Mouse (Mus musculus): ENCODE data around the gene Meiob. TPM values are rescaled to one million over a fixed set of nuclear protein-coding genes. Genes with fewer than 3 reads are reported as not detected.

The Meiob gene
- under 1 TPM in 1 of 2 experiments, not detected in 1; 0.24 TPM for polyA plus RNA-seq (2017; shearing (Covaris generic))

DNA sequence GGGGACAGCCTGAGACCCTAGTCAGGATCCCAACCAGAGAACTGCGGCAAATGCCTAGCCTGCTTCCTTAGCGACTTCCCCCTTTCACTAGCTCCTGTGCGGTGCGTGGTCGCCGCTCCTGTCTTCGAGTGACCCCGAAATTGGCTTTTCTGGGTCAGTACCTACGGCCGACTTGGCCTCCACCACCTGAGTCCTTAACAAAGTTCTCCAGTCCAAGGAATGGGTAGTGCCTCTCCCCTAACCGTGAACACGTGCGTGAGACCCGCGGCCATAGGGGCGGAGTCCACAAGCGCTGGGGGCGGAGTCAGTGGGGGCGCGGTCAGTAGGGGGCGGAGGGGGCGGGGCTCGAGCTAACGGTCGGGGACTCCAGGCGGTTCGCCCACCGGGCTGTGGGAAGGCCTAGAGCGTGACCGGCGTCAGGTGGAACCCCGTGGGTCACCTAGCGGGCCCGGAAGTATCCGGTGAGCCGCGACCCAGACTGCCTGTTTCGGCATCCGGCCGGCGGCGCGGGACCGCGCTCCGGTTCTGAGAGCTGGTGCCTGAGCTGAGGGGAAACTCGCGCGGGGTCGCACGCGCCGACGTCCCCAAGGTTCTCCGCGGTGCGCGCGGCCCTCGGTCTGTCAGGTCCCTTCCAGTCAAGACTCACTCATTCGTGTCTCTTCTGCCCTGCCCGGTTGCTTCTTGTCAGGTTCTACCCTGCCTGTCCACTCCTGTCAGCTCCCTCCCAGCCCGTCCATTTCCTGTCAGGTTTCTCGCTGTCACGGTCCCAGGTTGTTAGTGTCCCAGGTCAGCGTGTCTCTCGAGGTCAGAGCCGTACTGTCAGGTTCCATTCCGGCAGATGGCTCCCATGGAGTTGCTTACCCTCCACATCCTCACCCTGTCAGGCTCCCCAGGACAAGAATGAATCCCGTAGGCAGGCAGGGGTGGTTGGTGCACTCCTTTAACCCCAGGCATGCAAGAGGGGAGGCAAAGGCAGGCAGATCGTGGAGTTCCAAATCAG is at the start of gene Meiob:
Gene Meiob, plus strand, starts transcription at position 338 of the 1,000 bp plus-strand sequence.
- peak; percentile 80 for ATAC-seq

GRCm38 (mm10) chr17:24757394-24757793 is 46.7 kb upstream of the Meiob start:
- ATAC-seq: no peak

DNA sequence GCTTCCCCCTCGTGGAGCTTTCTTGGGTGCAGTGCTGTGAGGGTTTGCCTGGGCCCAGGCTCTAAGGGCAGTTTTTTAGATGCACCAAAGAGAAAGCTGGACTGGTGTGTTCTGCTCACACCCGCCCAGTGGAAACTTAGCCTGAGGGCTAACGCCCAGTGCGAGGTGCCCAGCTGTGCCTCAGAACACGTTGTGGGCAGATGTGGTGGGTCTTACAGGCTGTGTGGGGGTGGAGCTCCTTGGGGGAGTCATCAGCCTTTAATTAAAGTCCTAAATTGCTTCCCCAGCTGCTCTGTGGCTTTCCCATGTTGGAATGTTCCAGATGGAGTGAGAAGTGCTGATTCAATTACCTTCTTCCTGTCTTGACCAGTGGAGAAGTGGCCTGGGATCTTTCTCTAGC is 43.0 kb upstream of the Meiob start:
- no peak for ATAC-seq

GRCm38 (mm10) chr17:24765016-24765905 is 38.8 kb upstream of the Meiob start:
- ATAC-seq: no peak

GRCm38 (mm10) chr17:24766266-24766875 is 37.7 kb upstream of the Meiob start:
- ATAC-seq: no peak

GRCm38 (mm10) chr17:24769146-24769545 is 34.9 kb upstream of the Meiob start:
- ATAC-seq: no peak

DNA sequence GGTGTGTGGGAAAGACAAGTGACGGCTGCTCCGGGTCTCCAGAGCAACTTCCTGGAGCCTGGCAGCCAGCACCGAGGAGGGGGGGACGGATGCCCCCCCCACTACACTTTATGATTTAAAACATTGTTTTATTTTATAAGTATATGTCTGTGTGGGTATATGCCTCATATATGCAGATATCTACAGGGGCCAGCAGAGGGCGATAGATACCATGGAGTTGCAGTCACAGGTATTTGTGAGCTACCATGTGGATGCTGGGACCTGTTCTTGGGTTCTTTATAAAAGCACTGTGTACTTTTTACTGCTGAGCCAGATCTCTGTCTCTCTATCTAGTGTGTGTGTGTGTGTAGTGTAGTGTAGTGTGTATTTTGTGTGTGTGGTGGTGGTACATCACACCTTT is 30.8 kb upstream of the Meiob start:
- ATAC-seq: no peak

- no peak for ATAC-seq
Observed at GRCm38 (mm10) chr17:24775173-24775572, 28.9 kb upstream of the Meiob start.

DNA sequence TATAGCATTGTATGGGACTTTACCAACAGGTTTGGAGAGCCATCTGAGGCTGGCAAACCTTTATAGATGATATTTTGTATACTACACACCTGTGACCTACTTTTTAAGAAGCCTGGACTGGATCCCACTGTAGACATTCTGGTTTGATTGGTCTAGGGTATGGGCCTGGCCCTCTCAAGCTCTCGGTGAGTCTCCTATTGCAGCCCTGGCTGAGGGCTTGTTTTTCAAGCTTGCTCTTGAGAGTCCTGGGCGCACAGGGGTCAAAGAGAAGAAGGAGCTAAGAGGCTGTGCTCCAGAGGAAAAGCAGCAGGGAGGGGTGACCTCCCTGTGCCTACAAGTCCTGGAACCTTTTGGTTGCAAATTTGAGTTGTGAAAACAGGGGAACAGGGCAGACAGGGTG is 27.0 kb upstream of the Meiob start:
- no peak for ATAC-seq

GRCm38 (mm10) chr17:24780821-24781220 is 23.3 kb upstream of the Meiob start:
- no peak for ATAC-seq

- no peak for ATAC-seq
Observed at GRCm38 (mm10) chr17:24792190-24792589, 11.9 kb upstream of the Meiob start.

DNA sequence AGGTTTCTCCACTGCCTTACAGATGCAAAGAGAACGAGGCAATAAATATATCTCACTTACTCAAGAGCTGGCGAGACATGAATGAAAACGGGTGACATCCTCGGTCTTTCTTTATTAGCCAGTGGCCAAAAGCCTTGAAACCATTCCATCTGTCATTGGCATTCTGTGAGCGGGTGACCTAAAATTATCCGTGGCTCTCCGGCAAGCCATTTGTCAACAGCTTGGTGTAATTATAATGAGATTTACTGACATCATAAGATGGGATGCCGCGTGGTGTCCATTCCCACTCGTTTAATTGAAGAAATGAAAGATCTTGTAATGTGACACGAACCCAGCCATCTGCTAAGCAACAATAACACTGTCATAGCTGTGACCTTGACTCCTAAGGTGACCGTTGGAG is 9.3 kb upstream of the Meiob start:
- no peak for ATAC-seq

DNA sequence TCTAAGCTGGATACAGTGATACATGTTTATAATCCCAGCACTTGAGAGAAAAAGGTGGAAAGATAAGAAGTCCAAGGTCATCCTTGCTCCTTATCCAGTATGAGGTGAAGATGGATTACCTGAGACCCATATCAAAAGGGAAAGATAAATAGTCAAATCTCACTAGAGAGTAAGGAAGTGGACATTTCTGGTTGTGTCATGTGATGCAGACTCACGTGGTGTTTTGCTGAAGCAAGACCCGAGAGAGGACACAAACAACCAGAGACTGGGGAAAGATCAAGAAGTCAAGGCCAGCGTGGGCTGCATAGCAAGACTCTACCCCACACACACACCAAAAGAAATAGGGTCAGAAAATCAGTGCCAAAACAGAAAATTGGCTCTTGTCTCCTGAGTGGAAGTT is 7.1 kb upstream of the Meiob start:
- no peak for ATAC-seq

GRCm38 (mm10) chr17:24798229-24798628 is 5.9 kb upstream of the Meiob start:
- ATAC-seq: no peak

DNA sequence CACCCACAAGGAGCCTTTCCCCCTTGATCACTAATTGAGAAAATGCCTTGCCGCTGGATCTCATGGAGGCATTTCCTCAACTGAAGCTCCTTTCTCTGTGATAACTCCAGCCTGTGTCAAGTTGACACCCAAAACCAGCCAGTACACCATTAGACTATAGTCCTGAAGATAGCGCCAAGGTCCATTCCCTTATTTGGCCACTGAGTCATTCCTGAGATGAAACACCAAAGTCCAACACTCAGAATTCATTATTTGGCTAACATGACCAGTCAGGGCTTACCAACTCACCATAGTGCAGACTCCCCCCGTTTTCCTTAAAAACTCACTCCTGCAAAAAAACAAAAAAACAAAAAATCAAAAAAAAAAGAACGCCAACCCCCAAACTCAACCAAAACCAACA is 4.6 kb upstream of the Meiob start:
- ATAC-seq: no peak

- ATAC-seq: no peak
Observed at GRCm38 (mm10) chr17:24800524-24800923, 3.6 kb upstream of the Meiob start.

- ATAC-seq: no peak
Observed at GRCm38 (mm10) chr17:24811211-24811610, 7.1 kb downstream of the Meiob start.

- no peak for ATAC-seq
Observed at GRCm38 (mm10) chr17:24812215-24812614, 8.1 kb downstream of the Meiob start.

- no peak for ATAC-seq
Observed at GRCm38 (mm10) chr17:24815256-24815655, 11.2 kb downstream of the Meiob start.

DNA sequence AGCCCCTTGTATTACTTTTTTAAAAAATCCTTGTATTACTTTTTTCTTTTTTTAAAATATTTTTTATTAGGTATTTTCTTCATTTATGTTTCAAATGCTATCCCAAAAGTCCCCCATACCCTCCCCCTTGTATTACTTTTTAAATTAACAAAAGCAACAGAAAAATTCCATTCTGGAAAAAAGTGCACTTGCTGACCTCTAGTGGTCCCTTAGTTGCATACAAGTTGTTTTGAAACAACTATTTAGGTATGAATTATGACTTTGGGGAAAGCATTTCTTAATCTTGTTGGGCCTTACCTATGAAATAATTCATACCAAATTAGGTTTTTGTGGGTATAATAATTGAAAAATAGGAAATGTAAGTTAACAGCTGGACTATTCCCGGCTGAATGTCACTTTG is 13.4 kb downstream of the Meiob start:
- no peak for ATAC-seq

GRCm38 (mm10) chr17:24818172-24818571 is 14.1 kb downstream of the Meiob start:
- ATAC-seq: no peak

DNA sequence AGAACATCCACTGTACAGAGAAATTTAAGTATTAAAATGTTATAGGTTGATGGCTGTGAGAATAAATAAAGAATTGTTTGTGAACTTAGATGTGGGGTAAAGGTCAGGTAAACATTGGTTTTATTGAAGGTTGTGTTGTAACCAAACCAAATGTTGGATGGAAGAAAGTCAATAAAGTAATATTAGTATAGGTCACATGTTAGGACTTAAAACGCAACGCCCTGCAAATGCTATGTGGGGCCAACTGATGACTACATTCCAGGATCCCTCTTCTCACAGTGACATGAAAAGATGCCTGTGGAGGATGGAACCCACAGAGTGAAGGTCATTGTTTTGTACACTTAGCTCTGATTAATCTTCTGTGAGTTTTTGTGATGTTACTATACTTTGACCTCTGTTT is 15.4 kb downstream of the Meiob start:
- no peak for ATAC-seq
